Mouse (Mus musculus) testis, adult 2 months (tissue): ENCODE results near the gene Vmn2r96.

Experiments
- CTCF ChIP-seq: fragments of 200-500 bp; IDR thresholded peaks from 2 replicates; pipeline ENCODE4 v1.5.1; 2012; ENCODE audit warnings: low read depth, mild to moderate bottlenecking, inconsistent platforms, low read length, moderate library complexity; ENCODE audit not compliant: control insufficient read depth, insufficient read depth, insufficient replicate concordance
- POLR2A ChIP-seq: fragments of 200-500 bp; IDR thresholded peaks from 2 replicates; pipeline ENCODE4 v1.6.1; 2012; ENCODE audit warnings: low read depth, mild to moderate bottlenecking, inconsistent platforms, low read length, moderate library complexity; ENCODE audit not compliant: control insufficient read depth

- TF ChIP-seq CTCF (no peak), POLR2A (no peak)
Observed at GRCm38 (mm10) chr17:18523371-18523770, 49.6 kb upstream of the Vmn2r96 start.
